Mouse (Mus musculus): Measurements from ENCODE around the gene 4921504E06Rik. TPM values are rescaled to one million over a fixed set of nuclear protein-coding genes. Genes with fewer than 3 reads are reported as not detected.

The 4921504E06Rik gene
- not detected in 2 replicates for polyA plus RNA-seq (2012; rRNA removed; ENCODE audit: low replicate concordance)

DNA sequence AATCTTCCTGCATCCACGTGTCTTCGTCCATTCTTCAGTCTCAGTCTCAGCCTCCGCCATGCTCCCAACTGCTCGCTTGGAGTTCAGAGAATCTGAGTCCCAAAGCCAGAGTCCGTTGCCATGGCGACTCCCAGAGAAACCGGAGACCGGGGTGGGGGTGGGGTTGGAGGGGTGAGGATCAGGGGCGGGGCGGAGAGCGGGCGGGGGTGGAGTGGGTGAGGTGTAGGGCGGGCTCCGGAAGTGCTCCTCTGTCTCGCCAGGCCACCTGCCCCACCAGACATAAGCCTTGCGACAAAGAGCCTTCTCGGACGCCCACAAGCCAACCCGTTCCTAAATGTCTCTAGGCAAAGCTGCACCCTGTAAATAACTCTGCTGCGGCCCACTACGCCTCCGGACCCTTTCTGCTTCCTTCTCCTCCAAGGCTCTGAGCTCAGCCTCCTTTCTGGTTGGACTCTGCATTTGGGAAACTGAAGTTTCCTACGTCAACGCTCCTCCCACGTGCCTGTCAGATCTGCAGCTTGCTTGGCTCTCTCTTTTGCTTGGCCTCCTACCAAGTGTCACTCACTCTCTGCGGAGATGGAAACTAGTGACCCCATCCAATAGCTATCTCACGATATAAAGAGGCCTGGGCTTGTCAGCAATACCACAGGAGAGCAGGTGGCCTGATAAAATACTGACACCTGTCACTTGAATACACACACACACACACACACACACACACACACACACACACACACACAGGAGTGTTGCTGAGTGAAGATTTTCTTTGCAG lies at the start of gene 4921504E06Rik:
Gene 4921504E06Rik (minus strand): TSS at position 94 of the 772 bp plus-strand sequence.

DNA sequence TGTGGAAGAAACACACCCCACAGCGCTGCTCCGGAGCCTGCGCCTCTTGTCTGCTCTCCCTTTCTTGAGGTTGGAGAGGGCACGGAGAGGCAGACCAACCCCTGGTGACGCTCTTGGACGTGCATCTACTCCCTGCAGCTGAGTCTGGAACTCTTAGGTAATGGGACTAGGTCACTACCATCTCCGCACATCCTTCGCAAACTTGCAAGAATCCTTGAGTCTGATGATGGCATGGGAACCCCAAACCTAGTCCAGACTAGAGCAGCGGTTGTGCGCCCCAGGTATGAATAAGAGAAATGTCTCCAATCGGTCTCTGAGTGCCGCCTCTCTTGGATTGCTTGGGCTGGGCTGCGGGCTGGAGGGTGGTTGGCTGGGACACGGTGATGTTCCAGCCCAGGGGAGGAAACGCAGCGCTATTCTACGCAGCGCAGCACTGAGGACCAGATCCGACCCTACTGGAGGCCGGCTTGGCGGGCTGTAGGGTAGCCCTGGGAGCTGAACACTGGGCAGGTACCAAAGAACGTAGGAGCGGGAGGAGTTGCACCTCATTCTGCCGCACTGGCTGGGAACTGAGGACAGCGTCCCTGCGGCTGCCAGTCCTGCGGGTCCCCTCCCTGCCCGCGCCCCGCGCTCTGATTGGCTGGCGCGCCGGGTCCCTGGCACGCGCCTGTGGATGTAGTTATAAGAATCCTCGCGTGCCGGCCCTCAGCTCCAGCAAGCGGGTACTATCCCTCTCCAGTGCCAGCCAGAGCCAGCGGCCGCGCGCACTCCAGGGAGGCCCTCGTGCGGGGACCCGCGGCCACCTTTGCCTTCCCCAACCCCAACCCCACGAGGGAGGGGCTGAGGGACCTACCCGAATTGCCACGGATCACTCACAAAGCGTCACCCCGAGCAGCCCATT lies 108.5 kb downstream of the 4921504E06Rik start, which contains the start of gene Ptf1a:
Gene Ptf1a (plus strand): TSS at position 733 of the 901 bp plus-strand sequence.

Other genes starting within 250 kb of the 4921504E06Rik start
- gene Msrb2, start 182.5 kb downstream of the 4921504E06Rik start, polyA plus RNA-seq (2012; rRNA removed; ENCODE audit: low replicate concordance) = 1.0 and 1.4 TPM in 2 replicates
- 5.7 TPM in 1 of 2 replicates, not detected in the other for gene Ptf1a, start 108.3 kb downstream of the 4921504E06Rik start, polyA plus RNA-seq (2012; rRNA removed; ENCODE audit: low replicate concordance)
- gene Otud1, start 103.8 kb upstream of the 4921504E06Rik start, polyA plus RNA-seq (2012; rRNA removed; ENCODE audit: low replicate concordance) = 5.5 and 5.6 TPM in 2 replicates